Mouse (Mus musculus) forebrain, embryonic 14.5 days (tissue): ENCODE results near the gene Gnat3. TPM values are rescaled to one million over a fixed set of nuclear protein-coding genes. Genes with fewer than 3 reads are reported as not detected.

ENCODE experiments used
- ATAC-seq: fragments of 200-750 bp; cut with Nextera tagmentation; 2 replicates; pipeline ENCODE4 v1.8.0; 2017; ENCODE audit warnings: mild to moderate bottlenecking, moderate library complexity
- DNase-seq: peaks from one replicate; pipeline ENCODE4 v3.0.0-alpha.2; 2015; ENCODE audit warnings: low spot score
- H3K27ac ChIP-seq: fragments of 300-500 bp; sonication (generic); 2 replicates; pipeline ENCODE4 v1.5.1; 2014; ENCODE audit warnings: low read depth, mild to moderate bottlenecking, control low read depth, low read length, moderate library complexity
- H3K27me3 ChIP-seq: fragments of 300-500 bp; sonication (generic); replicated peaks from 2 replicates; pipeline ENCODE4 v1.6.1; 2014; ENCODE audit warnings: low read length, control low read depth, mixed read lengths; ENCODE audit not compliant: control insufficient read depth, insufficient read depth
- H3K36me3 ChIP-seq: fragments of 300-500 bp; sonication (generic); 2 replicates; pipeline ENCODE4 v1.6.1; 2014; ENCODE audit warnings: low read length, control low read depth; ENCODE audit not compliant: control insufficient read depth, insufficient read depth
- H3K4me1 ChIP-seq: fragments of 300-500 bp; sonication (generic); 2 replicates; pipeline ENCODE4 v1.6.1; 2014; ENCODE audit warnings: antibody characterized with exemption, low read length, control low read depth; ENCODE audit not compliant: control insufficient read depth, insufficient read depth
- H3K4me2 ChIP-seq: fragments of 300-500 bp; sonication (generic); 2 replicates; pipeline ENCODE4 v1.6.1; 2014; ENCODE audit warnings: mild to moderate bottlenecking, control low read depth, low read length
- H3K4me3 ChIP-seq: fragments of 300-500 bp; sonication (generic); 2 replicates; pipeline ENCODE4 v1.5.1; 2014; ENCODE audit warnings: low read depth, low read length, control low read depth
- H3K9ac ChIP-seq: fragments of 300-500 bp; sonication (generic); 2 replicates; pipeline ENCODE4 v1.6.1; 2014; ENCODE audit warnings: mild to moderate bottlenecking, low read length, control low read depth, moderate library complexity
- H3K9me3 ChIP-seq: fragments of 300-500 bp; sonication (generic); replicated peaks from 2 replicates; pipeline ENCODE4 v1.6.1; 2016; ENCODE audit warnings: low read length, control low read depth, mixed read lengths; ENCODE audit not compliant: control insufficient read depth
- WGBS: fragments of 180-500 bp; shearing (Covaris S2); extraction: QIAGEN DNeasy Blood & Tissue Kit; methylation state at CpG from one replicate; pipeline ENCODE4 v1.1.7; 2014; 5-methylcytosine and 5-hydroxymethylcytosine counted together
- polyA plus RNA-seq: library from polyadenylated mRNA; unstranded; fragments of >200 nt; fragmentation: Nextera tagmentation; extraction: Ambion mirVana; gene quantifications from 2 replicates; pipeline ENCODE4 v1.2.1, GENCODE M21; 2014

Gnat3 gene
- polyA plus RNA-seq, 1 experiment from 2014 or later, result not detected

GRCm38 (mm10) chr5:18023347-18023746 lies 61.0 kb downstream of the Gnat3 start:
- Histone ChIP-seq H3K27ac (no peak overlapping the region), H3K9ac (no peak overlapping the region), H3K27me3 (no peaks in the 10 kb centered on the region), H3K9me3 (no peaks in the 10 kb centered on the region), H3K36me3 (no peaks in the 10 kb centered on the region), H3K4me1 (no peaks in the 10 kb centered on the region), H3K4me2 (no peak overlapping the region), H3K4me3 (no peak overlapping the region)
- DNase-seq (peak; percentile 59), ATAC-seq (0 out of 2 replicates have a peak, but pooled peaks have one; percentile 10)

DNA sequence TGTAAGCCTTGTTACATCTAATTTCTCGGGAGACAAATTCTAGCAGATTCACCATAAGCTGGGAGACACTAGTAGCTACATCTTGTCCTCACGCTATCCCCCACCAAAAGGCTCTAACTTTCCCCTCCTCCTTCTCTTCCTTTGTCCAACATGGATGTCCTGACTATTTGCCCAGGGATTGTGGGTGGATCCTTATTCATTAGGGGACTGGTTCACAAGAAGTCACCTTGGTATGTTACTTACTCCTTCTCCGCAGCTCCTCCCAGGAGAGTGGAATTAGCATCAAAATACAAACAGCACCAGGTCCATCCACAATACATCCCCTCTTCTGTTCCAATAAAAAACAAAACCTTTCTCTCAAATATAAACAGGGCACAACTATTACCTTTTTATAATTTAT lies 65.2 kb downstream of the Gnat3 start:
- Histone ChIP-seq H3K4me2 (no peak overlapping the region), H3K4me1 (no peaks in the 10 kb centered on the region), H3K27ac (no peak overlapping the region), H3K27me3 (no peaks in the 10 kb centered on the region), H3K4me3 (no peak overlapping the region), H3K36me3 (no peaks in the 10 kb centered on the region), H3K9ac (no peak overlapping the region), H3K9me3 (no peaks in the 10 kb centered on the region)
- DNase-seq (no peak), ATAC-seq (no peak)
- 91% methylated on average over 3 of the region's 3 CpGs for WGBS

- 90% methylated on average over 14 of the region's 14 CpGs for WGBS
- Histone ChIP-seq H3K4me3 (no peak overlapping the region), H3K4me1 (no peaks in the 10 kb centered on the region), H3K27me3 (no peaks in the 10 kb centered on the region), H3K27ac (no peak overlapping the region), H3K4me2 (no peak overlapping the region), H3K9ac (no peak overlapping the region), H3K36me3 (no peaks in the 10 kb centered on the region), H3K9me3 (no peaks in the 10 kb centered on the region)
- no peak for DNase-seq
- no peak for ATAC-seq
These were observed 73.7 kb downstream of the Gnat3 start for GRCm38 (mm10) chr5:18035848-18036638.

- DNase-seq, result peak; percentile 79
- Histone ChIP-seq H3K36me3 (no peaks in the 10 kb centered on the region), H3K4me3 (no peak overlapping the region), H3K9me3 (no peaks in the 10 kb centered on the region), H3K4me1 (no peaks in the 10 kb centered on the region), H3K27me3 (no peaks in the 10 kb centered on the region), H3K4me2 (no peak overlapping the region), H3K9ac (no peak overlapping the region), H3K27ac (no peak overlapping the region)
- ATAC-seq, result peak; percentile 77
- WGBS, result 3% methylated on average over 2 of the region's 2 CpGs
These were observed 80.7 kb downstream of the Gnat3 start for GRCm38 (mm10) chr5:18043022-18043421.

DNA sequence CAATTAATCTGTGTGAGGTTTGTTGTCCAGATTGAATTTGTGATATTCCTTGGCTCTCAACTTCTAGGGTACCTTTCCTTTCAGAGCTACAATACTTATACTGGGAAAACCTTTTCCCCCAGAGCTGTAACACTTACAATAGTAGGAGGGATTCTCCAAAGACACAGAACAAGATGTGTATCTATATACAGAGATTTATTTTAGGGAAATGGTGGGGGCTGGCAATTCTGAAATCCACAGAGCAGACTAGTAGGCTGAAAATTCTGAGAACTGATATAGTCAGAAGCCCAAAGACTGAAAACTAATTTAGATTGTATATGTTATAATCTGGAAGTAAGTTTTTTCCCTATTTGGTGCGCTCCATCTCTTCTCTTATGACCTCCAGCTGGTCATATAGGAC lies 86.5 kb downstream of the Gnat3 start:
- Histone ChIP-seq H3K27ac (no peak overlapping the region), H3K4me2 (no peak overlapping the region), H3K4me3 (no peak overlapping the region), H3K4me1 (no peaks in the 10 kb centered on the region), H3K36me3 (no peaks in the 10 kb centered on the region), H3K9ac (no peak overlapping the region), H3K27me3 (no peaks in the 10 kb centered on the region), H3K9me3 (no peaks in the 10 kb centered on the region)
- no peak for DNase-seq
- WGBS, result 97% methylated on average over 1 of the region's 1 CpGs
- ATAC-seq, result no peak

GRCm38 (mm10) chr5:18055323-18055722 lies 93.0 kb downstream of the Gnat3 start:
- WGBS, result 44% methylated on average over 2 of the region's 2 CpGs
- ATAC-seq, result no peak

More at GRCm38 (mm10) chr5:18055323-18055722, 93.0 kb downstream of the Gnat3 start:
- Histone ChIP-seq H3K4me2 (no peak overlapping the region), H3K9ac (no peak overlapping the region), H3K4me3 (no peak overlapping the region), H3K36me3 (no peaks in the 10 kb centered on the region), H3K9me3 (no peaks in the 10 kb centered on the region), H3K27me3 (no peaks in the 10 kb centered on the region), H3K4me1 (no peaks in the 10 kb centered on the region), H3K27ac (no peak overlapping the region)
- DNase-seq, result peak; percentile 45

Other genes with a start within 250 kb of the Gnat3 start
- 1.5 and 2.2 TPM in 2 replicates for gene Cd36, start 73.7 kb upstream of the Gnat3 start, polyA plus RNA-seq